Mouse (Mus musculus): Measurements from ENCODE around the gene Prpf31. TPM values are rescaled to one million over a fixed set of nuclear protein-coding genes. Genes with fewer than 3 reads are reported as not detected.
A peak's percentile ranks its signal among the peaks of the same experiment; 100 is the strongest.

Gene Prpf31
- polyA plus RNA-seq, 1 experiment from 2014 or later: 66.3 TPM

DNA sequence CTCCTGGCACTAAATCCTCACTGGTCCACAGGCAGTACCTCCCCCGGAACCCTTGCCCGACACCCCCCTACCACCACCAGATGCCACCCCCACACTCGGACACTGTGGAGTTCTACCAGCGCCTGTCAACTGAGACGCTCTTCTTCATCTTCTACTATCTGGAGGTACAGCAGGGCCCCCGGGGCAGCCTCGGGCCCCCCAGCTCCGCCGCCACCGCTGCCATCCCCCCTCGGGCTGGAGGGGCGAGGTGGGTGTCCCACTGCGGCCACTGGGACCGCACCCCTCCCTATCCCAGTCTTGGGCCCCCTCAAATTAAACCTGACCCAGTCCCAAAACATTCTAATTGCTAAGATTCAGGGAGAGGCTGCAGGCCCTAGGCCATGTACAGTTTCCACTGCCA is 28.8 kb downstream of the Prpf31 start:
- DNase-seq (ENCODE audit: low spot score) (no peak), ATAC-seq (replicated peaks; ENCODE audit: low FRiP score, low read depth) (no peak)
- peaks cover 73% of the 10 kb centered on the region for H3K36me3 ChIP-seq (ENCODE audit: insufficient read depth, low read length)
- no peak overlapping the region for H3K27ac ChIP-seq
- H3K4me1 ChIP-seq (replicated peaks; ENCODE audit: insufficient read depth, low read length): peaks cover 1% of the 10 kb centered on the region; the same call in 1 of the 2 replicates
- H3K9ac ChIP-seq (ENCODE audit: low read depth, low read length): no peak overlapping the region
- no peak for TF ChIP-seq CTCF (IDR thresholded peaks at IDR 0.05; ENCODE audit: low read depth)
- WGBS: 89% methylated on average over 14 of the region's 14 CpGs
- no peak overlapping the region for H3K4me2 ChIP-seq (ENCODE audit: low read length)
- H3K27me3 ChIP-seq (ENCODE audit: insufficient read depth, low read length): no peaks in the 10 kb centered on the region
- no peak overlapping the region for H3K4me3 ChIP-seq (replicated peaks; ENCODE audit: low read depth, low read length)
- no peaks in the 10 kb centered on the region for H3K9me3 ChIP-seq (replicated peaks; ENCODE audit: low read length)

DNA sequence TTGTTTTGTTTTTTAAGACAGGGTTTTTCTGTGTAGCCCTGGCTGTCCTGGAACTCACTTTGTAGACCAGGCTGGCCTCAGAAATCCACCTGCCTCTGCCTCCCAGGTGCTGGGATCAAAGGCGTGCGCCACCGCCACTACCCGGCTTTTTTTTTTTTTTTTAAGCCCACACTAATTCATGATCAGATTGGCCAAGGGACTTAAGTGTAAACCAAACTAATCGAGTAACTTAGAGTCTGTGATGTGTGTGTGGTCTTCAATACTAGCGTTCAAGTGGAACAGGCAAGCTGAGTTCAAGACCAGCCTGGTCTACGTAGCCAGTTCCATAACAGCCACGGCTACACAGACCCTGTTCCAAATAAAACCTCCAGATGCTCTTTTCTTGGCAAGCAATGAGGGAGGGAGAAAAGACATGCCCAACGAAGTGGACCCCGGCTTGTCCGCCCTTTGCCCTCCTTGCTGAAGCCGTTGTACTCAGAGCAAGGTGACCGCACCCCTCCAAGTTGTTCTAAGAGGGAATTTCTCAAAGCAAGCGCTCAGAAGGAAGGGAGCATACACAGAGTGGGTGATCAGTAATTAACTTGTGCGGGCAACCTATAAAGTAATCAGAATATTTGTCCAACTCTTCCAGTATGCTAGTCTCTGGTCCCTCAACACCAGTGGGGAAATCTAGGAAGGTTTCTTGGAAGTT is 34.9 kb downstream of the Prpf31 start:
- TF ChIP-seq CTCF (IDR thresholded peaks at IDR 0.05; ENCODE audit: low read depth): no peak
- Histone ChIP-seq H3K36me3 (ENCODE audit: insufficient read depth, low read length) (peaks cover 20% of the 10 kb centered on the region), H3K4me1 (replicated peaks; ENCODE audit: insufficient read depth, low read length) (peaks cover 13% of the 10 kb centered on the region), H3K27me3 (ENCODE audit: insufficient read depth, low read length) (no peaks in the 10 kb centered on the region), H3K4me3 (replicated peaks; ENCODE audit: low read depth, low read length) (peak overlapping the region; percentile 73), H3K9me3 (replicated peaks; ENCODE audit: low read length) (no peaks in the 10 kb centered on the region), H3K4me2 (ENCODE audit: low read length) (peak overlapping the region; percentile 85), H3K9ac (ENCODE audit: low read depth, low read length) (peak overlapping the region; percentile 79), H3K27ac (peak overlapping the region; percentile 89)
- 29% methylated on average over 15 of the region's 15 CpGs for WGBS
- ATAC-seq (replicated peaks; ENCODE audit: low FRiP score, low read depth) (peak; percentile 38), DNase-seq (ENCODE audit: low spot score) (peak; percentile 51)

DNA sequence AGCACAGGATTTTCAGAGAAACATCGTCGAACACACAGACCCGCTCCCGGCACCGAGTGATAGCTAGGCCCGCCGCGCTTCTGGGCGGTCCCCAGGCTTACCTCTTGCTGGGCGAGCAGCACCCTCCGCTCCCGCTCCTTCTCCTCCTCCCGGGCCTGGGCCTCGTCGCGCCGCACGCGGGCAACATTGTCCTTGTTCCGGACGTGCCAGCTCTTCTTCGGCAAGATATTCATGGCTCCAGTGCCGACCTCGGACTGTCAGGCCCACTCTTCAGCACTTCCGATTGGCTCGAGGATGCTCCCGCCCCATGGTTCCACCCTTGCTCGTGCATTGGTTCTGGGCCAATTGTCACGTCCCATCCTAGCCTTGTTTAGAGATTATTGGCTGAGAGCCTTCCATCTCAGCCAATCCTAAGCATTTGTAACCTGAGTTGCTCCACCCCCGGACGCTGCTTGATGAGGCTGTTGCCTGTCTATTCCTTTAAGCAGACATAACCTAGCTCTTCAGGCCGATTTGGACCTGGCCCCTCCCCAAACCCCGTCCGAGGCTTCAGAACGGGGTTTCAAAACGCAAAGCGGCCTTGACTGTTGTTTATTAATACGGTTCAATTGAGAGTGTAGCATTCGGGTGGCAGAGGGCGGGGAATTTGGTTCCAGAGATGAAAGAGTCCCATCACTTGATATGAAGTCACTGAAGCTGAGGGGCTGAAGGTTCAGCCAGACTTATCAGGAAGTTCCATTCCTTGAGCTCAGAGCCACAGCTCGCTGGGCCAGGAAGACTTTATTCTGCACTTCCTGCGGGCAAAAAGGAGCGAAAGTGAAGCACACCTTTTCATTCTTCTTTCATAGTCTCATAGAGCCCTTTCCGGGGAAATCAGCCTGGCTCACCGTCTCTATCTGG is 35.7 kb downstream of the Prpf31 start, which contains the start of gene Leng1:
TSS of gene Leng1 (minus strand) at position 626 of the 900 bp plus-strand sequence.
- Histone ChIP-seq H3K27ac (peak within 1 kb of the TSS; percentile 89), H3K4me1 (replicated peaks; ENCODE audit: insufficient read depth, low read length) (peaks cover 13% of the 10 kb centered on the region), H3K4me3 (replicated peaks; ENCODE audit: low read depth, low read length) (peak within 1 kb of the TSS; percentile 73), H3K9me3 (replicated peaks; ENCODE audit: low read length) (no peaks in the 10 kb centered on the region), H3K27me3 (ENCODE audit: insufficient read depth, low read length) (no peaks in the 10 kb centered on the region), H3K36me3 (ENCODE audit: insufficient read depth, low read length) (peaks cover 15% of the 10 kb centered on the region), H3K9ac (ENCODE audit: low read depth, low read length) (peak within 1 kb of the TSS; percentile 79), H3K4me2 (ENCODE audit: low read length) (peak within 1 kb of the TSS; percentile 85)
- peak; percentile 99 for DNase-seq (ENCODE audit: low spot score)
- TF ChIP-seq CTCF (IDR thresholded peaks at IDR 0.05; ENCODE audit: low read depth): no peak
- peak; percentile 99 for ATAC-seq (replicated peaks; ENCODE audit: low FRiP score, low read depth)
- WGBS: 3% methylated on average over 44 of the region's 45 CpGs

DNA sequence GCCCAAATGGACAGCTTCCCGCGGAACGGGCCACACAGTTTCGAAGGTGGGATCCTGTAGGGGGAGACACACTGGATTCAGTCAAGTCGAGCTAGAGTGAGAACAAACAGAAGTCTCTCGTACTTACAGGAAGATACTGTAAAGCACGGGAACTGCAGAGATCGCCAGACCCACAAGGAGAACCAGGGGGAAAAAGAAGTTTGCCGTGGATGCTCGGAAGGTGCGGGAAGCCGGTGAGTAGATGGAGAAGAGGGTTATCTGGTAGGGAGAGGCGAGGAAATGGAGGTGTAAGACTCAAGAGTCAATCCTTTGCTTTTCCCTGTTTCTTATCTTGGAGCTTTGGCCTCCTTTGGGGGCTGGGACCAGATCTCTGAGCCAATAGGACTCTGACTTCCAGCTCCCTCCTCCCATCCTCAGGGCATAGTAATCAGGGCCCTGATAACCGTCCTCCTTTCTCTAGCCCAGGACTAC is 37.2 kb downstream of the Prpf31 start:
- TF ChIP-seq CTCF (IDR thresholded peaks at IDR 0.05; ENCODE audit: low read depth): peak; percentile 47
- 0 out of 2 replicates have a peak overlapping the region, but pooled peaks have one; percentile 31 for H3K27ac ChIP-seq

DNA sequence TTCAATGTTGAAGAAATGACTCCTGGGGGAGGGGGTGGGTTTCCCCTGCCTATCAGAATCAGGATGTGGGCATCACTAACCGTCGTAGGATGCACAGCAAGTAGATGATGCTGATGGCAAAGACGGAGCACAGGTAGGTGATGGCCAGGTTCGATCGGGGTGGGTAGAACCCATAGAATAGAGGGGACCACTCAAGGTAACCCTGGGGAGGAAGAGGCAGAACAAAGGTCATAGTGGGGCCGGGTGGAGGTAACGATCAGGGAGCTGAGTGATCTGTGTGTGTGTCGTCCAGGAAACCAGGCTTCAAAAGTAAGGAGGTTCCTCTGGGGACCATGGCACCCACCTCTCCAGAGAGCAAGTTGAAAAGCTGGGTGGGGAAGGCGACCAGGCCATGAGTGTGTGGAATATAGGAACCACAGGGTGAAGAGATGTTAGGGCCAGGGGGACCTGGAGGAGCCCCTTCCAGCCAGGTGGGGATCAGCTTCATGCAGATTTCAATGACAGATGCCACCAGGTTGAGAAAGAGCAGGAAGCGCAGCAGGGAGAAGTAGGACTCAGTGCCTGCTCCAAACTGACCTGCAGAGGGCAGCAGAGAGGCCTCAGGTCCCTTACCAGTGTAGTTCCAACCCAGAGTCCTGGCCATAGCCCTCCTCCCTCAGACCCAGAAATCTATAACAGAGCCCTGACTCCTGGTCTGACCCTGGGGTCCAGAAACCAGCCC is 44.9 kb downstream of the Prpf31 start:
- peak; percentile 88 for DNase-seq (ENCODE audit: low spot score)
- peak; percentile 81 for ATAC-seq (replicated peaks; ENCODE audit: low FRiP score, low read depth)
- WGBS: 69% methylated on average over 10 of the region's 10 CpGs
- H3K9me3 ChIP-seq (replicated peaks; ENCODE audit: low read length): no peaks in the 10 kb centered on the region
- no peak overlapping the region for H3K4me3 ChIP-seq (replicated peaks; ENCODE audit: low read depth, low read length)
- H3K36me3 ChIP-seq (ENCODE audit: insufficient read depth, low read length): no peaks in the 10 kb centered on the region
- no peak overlapping the region for H3K4me2 ChIP-seq (ENCODE audit: low read length)
- H3K4me1 ChIP-seq (replicated peaks; ENCODE audit: insufficient read depth, low read length): no peaks in the 10 kb centered on the region
- TF ChIP-seq CTCF (IDR thresholded peaks at IDR 0.05; ENCODE audit: low read depth): peak; percentile 92
- H3K27ac ChIP-seq: no peak overlapping the region
- H3K27me3 ChIP-seq (ENCODE audit: insufficient read depth, low read length): no peaks in the 10 kb centered on the region
- H3K9ac ChIP-seq (ENCODE audit: low read depth, low read length): no peak overlapping the region

More for the DNA sequence above, 37.2 kb downstream of the Prpf31 start:
- peaks cover 13% of the 10 kb centered on the region for H3K4me1 ChIP-seq (replicated peaks; ENCODE audit: insufficient read depth, low read length)
- H3K4me3 ChIP-seq (replicated peaks; ENCODE audit: low read depth, low read length): peak overlapping the region; percentile 1; the same call in 1 of the 2 replicates
- H3K36me3 ChIP-seq (ENCODE audit: insufficient read depth, low read length): peaks cover 9% of the 10 kb centered on the region; the same call in 1 of the 2 replicates
- no peak for ATAC-seq (replicated peaks; ENCODE audit: low FRiP score, low read depth)
- DNase-seq (ENCODE audit: low spot score): peak; percentile 51
- H3K9me3 ChIP-seq (replicated peaks; ENCODE audit: low read length): no peaks in the 10 kb centered on the region
- WGBS: 25% methylated on average over 14 of the region's 14 CpGs
- H3K4me2 ChIP-seq (ENCODE audit: low read length): peak overlapping the region; percentile 34
- H3K9ac ChIP-seq (ENCODE audit: low read depth, low read length): peak overlapping the region; percentile 40; the same call in 1 of the 2 replicates
- H3K27me3 ChIP-seq (ENCODE audit: insufficient read depth, low read length): no peaks in the 10 kb centered on the region

Data from kidney, postnatal 0 days (tissue).